Mouse (Mus musculus) embryonic stem cell, embryonic (primary cell): ENCODE results near the gene Rpap3.

Source experiments
- CTCF ChIA-PET, 4 experiments: fragments of 300-600 bp in 2 of 4; fragments of 350-600 bp in 2 of 4; sonication (Branson Sonifier 250); formaldehyde crosslinking; loops; one replicate each; lab custom pipeline; 2022; ENCODE audit warnings: inconsistent platforms in 2 of 4; lab: Charles Lee
- POLR2A ChIA-PET, 4 experiments: fragments of 300-600 bp in 2 of 4; fragments of 350-600 bp in 2 of 4; sonication (Branson Sonifier 250); formaldehyde crosslinking; loops; one replicate each; lab custom pipeline; 2022; ENCODE audit warnings: antibody characterized with exemption in 4 of 4, inconsistent platforms in 1 of 4; lab: Charles Lee

Gene Rpap3

GRCm38 (mm10) chr15:97657856-97658754 lies 47.5 kb downstream of the Rpap3 start:
- POLR2A ChIA-PET = no interaction called here
- CTCF ChIA-PET = interaction anchor here in 1 of 4 experiments (0.5 kb wide), 1 partner anchor 467 kb away, joined by 6 read pairs; no protein-coding TSS in a partner anchor

- POLR2A ChIA-PET = no interaction called here
Measured at GRCm38 (mm10) chr15:97657420-97657819, 48.2 kb downstream of the Rpap3 start.

GRCm38 (mm10) chr15:97649726-97650125 lies 55.9 kb downstream of the Rpap3 start:
- POLR2A ChIA-PET = no interaction called here
- CTCF ChIA-PET = no interaction called here

More at GRCm38 (mm10) chr15:97657420-97657819, 48.2 kb downstream of the Rpap3 start:
- CTCF ChIA-PET = interaction anchor here in 1 of 4 experiments (0.5 kb wide), 1 partner anchor 466 kb away, joined by 6 read pairs; no protein-coding TSS in a partner anchor

- CTCF ChIA-PET = interaction anchor here in 1 of 4 experiments (0.6 kb wide), 2 partner anchors 17 to 180 kb away, joined by 7 read pairs; no protein-coding TSS in a partner anchor
- POLR2A ChIA-PET = no interaction called here
Measured at GRCm38 (mm10) chr15:97648176-97648575, 57.4 kb downstream of the Rpap3 start.

- ChIA-PET CTCF (no interaction called here), POLR2A (no interaction called here)
Measured at GRCm38 (mm10) chr15:97646426-97646825, 59.2 kb downstream of the Rpap3 start.

GRCm38 (mm10) chr15:97643986-97644385 lies 61.6 kb downstream of the Rpap3 start:
- CTCF ChIA-PET = interaction anchor here in 3 of 4 experiments (0.5 to 2.0 kb wide), 4 partner anchors 20 to 497 kb away, joined by 3 to 8 read pairs (median 4); no protein-coding TSS in a partner anchor
- POLR2A ChIA-PET = no interaction called here
